Mouse (Mus musculus): ENCODE measurements around the gene Ank2.

DNA sequence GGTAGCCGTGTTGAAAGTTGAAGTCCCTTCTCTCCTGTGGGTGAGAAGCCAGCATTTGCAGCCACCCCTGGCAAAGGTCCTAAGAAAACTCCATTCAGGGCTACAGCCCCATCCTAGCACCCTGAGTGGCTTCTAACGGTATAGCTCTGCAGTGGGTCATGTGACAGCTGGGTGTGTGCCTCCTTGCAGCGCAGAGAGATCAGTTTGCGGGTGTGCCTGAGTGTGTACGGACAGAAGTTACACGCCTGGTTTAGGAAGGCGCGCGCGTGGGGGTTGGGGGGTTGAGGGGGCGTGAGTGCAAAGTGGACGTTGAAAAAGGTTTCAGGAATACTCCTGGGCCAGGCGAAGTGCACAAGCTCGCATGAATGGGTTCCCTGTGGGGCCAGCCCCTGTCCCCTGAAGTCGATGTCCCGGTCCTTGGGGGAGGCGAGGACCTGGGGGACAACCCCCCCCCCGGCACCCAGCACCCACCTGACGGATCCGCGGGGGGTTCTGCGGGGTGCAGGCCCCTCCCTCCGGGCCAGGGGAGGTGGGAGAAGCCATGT is 881 bp downstream of the Ank2 start:
- no peak for TF ChIP-seq CTCF (IDR thresholded peaks at IDR 0.05; ENCODE audit: low read depth)
- no peak for TF ChIP-seq EP300 (IDR thresholded peaks at IDR 0.05; ENCODE audit: low read depth)

All from liver, postnatal 0 days (tissue).